Mouse (Mus musculus) CH12.LX (cell line): ENCODE measurements at regions not wholly inside any gene's neighbourhood (a gene's known extent, or its start where the extent isn't known, plus 50 kb on each side); places are given as distances from the start of the nearest gene placed in this dataset.
A peak's percentile ranks its signal among the peaks of the same experiment; 100 is the strongest.

Experiments
- DNase-seq: peaks from one replicate; pipeline ENCODE4 v3.0.0-alpha.2; 2013; ENCODE audit errors: extremely low read depth
- H3K27ac ChIP-seq: 2 replicates; pipeline ENCODE4 v1.5.1; 2012; ENCODE audit warnings: low read depth, mild to moderate bottlenecking, control low read depth, moderate library complexity; ENCODE audit not compliant: insufficient read depth
- H3K27me3 ChIP-seq: replicated peaks from 2 replicates; pipeline ENCODE3; 2012; ENCODE audit warnings: inconsistent platforms
- H3K36me3 ChIP-seq, 2 experiments: replicated peaks in 1 of 2; 2 replicates each; pipeline versions ENCODE3 to v1.6.1; 2012; ENCODE audit warnings: inconsistent platforms in 1 of 2, low read length in 1 of 2, mild to moderate bottlenecking in 1 of 2, mixed read lengths in 1 of 2, moderate library complexity in 1 of 2; ENCODE audit not compliant: control insufficient read depth in 1 of 2, insufficient read depth in 1 of 2
- H3K4me1 ChIP-seq, 2 experiments: 2 replicates each; pipeline ENCODE4 v1.6.1; 2012; ENCODE audit warnings: inconsistent platforms in 1 of 2, moderate library complexity in 1 of 2; ENCODE audit not compliant: insufficient read depth in 2 of 2, control insufficient read depth in 1 of 2
- H3K4me2 ChIP-seq: 2 replicates; pipeline ENCODE4 v1.6.1; 2012; ENCODE audit warnings: low read depth, mild to moderate bottlenecking, control low read depth; ENCODE audit not compliant: poor library complexity, insufficient read depth, severe bottlenecking
- H3K4me3 ChIP-seq, 3 experiments: fragments of 150-350 bp in 1 of 3; sonication (generic) in 1 of 3; replicated peaks in 1 of 3; 2 replicates each; pipeline versions ENCODE3 to v1.5.1; 2011 to 2012; ENCODE audit warnings: low read depth in 2 of 3, low read length in 2 of 3, mild to moderate bottlenecking in 2 of 3, moderate library complexity in 2 of 3, control low read depth in 1 of 3, improper control_type of control experiment in 1 of 3, inconsistent platforms in 1 of 3, mixed read lengths in 1 of 3; ENCODE audit not compliant: poor library complexity in 1 of 3
- H3K79me2 ChIP-seq: replicated peaks from 2 replicates; pipeline ENCODE4 v1.6.1; 2012; ENCODE audit warnings: mild to moderate bottlenecking, moderate library complexity; ENCODE audit not compliant: control insufficient read depth, poor library complexity, insufficient read depth, severe bottlenecking; ENCODE audit errors: extremely low read depth
- H3K9ac ChIP-seq: 2 replicates; pipeline ENCODE4 v1.6.1; 2012; ENCODE audit warnings: low read depth, mild to moderate bottlenecking, control low read depth, moderate library complexity; ENCODE audit not compliant: insufficient read depth
- H3K9me3 ChIP-seq: replicated peaks from 2 replicates; pipeline ENCODE3; 2012; ENCODE audit warnings: low read length, inconsistent platforms, mixed read lengths
- BHLHE40 ChIP-seq: IDR thresholded peaks from 2 replicates; pipeline ENCODE4 v1.6.1; 2011; ENCODE audit warnings: mild to moderate bottlenecking, low read depth, low read length, improper control_type of control experiment
- CHD1 ChIP-seq: IDR thresholded peaks from 2 replicates; pipeline ENCODE4 v1.6.1; 2012; ENCODE audit warnings: low read depth, low read length, improper control_type of control experiment, inconsistent platforms
- CHD2 ChIP-seq: IDR thresholded peaks from 2 replicates; pipeline ENCODE4 v1.6.1; 2011; ENCODE audit warnings: low read length, improper control_type of control experiment
- CTCF ChIP-seq, 2 experiments: IDR thresholded peaks in 1 of 2; conservative IDR thresholded peaks in 1 of 2; 2 replicates each; pipeline ENCODE4 v1.5.1; 2011 to 2012; ENCODE audit warnings: low read depth in 2 of 2, low read length in 2 of 2, improper control_type of control experiment in 1 of 2, inconsistent platforms in 1 of 2, mild to moderate bottlenecking in 1 of 2, moderate library complexity in 1 of 2
- E2F4 ChIP-seq: IDR thresholded peaks from 2 replicates; pipeline ENCODE4 v1.6.1; 2011; ENCODE audit warnings: low read depth, low read length, improper control_type of control experiment; ENCODE audit not compliant: insufficient replicate concordance
- ETS1 ChIP-seq: conservative IDR thresholded peaks from 2 replicates; pipeline ENCODE4 v1.6.1; 2012; ENCODE audit warnings: low read depth, mild to moderate bottlenecking, inconsistent platforms, low read length, improper control_type of control experiment, moderate library complexity
- HCFC1 ChIP-seq: IDR thresholded peaks from 2 replicates; pipeline ENCODE4 v1.6.1; 2012; ENCODE audit warnings: low read depth, mild to moderate bottlenecking, inconsistent platforms, low read length, improper control_type of control experiment
- JUN ChIP-seq: IDR thresholded peaks from 2 replicates; pipeline ENCODE4 v1.6.1; 2011; ENCODE audit warnings: low read depth, mild to moderate bottlenecking, low read length, improper control_type of control experiment, moderate library complexity; ENCODE audit not compliant: insufficient read depth
- JUND ChIP-seq: conservative IDR thresholded peaks from 2 replicates; pipeline ENCODE4 v1.6.1; 2011; ENCODE audit warnings: low read depth, low read length, improper control_type of control experiment
- KAT2A ChIP-seq: IDR thresholded peaks from 2 replicates; pipeline ENCODE4 v1.6.1; 2012; ENCODE audit warnings: low read length, improper control_type of control experiment, inconsistent platforms; ENCODE audit not compliant: insufficient replicate concordance
- NRF1 ChIP-seq: IDR thresholded peaks from 2 replicates; pipeline ENCODE4 v1.6.1; 2014; ENCODE audit warnings: low read depth, mild to moderate bottlenecking, inconsistent platforms, low read length, improper control_type of control experiment, moderate library complexity
- PAX5 ChIP-seq: IDR thresholded peaks from 2 replicates; pipeline ENCODE4 v1.6.1; 2012; ENCODE audit warnings: low read length, inconsistent platforms, mixed read lengths
- POLR2A ChIP-seq: IDR thresholded peaks from 2 replicates; pipeline ENCODE4 v1.6.1; 2011; ENCODE audit warnings: low read depth, mild to moderate bottlenecking, improper control_type of control experiment, low read length
- POLR2AphosphoS2 ChIP-seq: IDR thresholded peaks from 2 replicates; pipeline ENCODE4 v1.6.1; 2011; ENCODE audit warnings: low read depth, low read length, improper control_type of control experiment
- RAD21 ChIP-seq: IDR thresholded peaks from 2 replicates; pipeline ENCODE4 v1.6.1; 2011; ENCODE audit warnings: low read depth, mild to moderate bottlenecking, low read length, improper control_type of control experiment, moderate library complexity
- RCOR1 ChIP-seq: conservative IDR thresholded peaks from 2 replicates; pipeline ENCODE4 v1.6.1; 2012; ENCODE audit warnings: low read depth, mild to moderate bottlenecking, inconsistent platforms, low read length, improper control_type of control experiment
- SIN3A ChIP-seq: IDR thresholded peaks from 2 replicates; pipeline ENCODE4 v1.6.1; 2012; ENCODE audit warnings: low read length, improper control_type of control experiment, inconsistent platforms
- TCF12 ChIP-seq: IDR thresholded peaks from 2 replicates; pipeline ENCODE4 v1.6.1; 2014; ENCODE audit warnings: low read depth, mild to moderate bottlenecking, inconsistent platforms, low read length, improper control_type of control experiment
- USF1 ChIP-seq: IDR thresholded peaks from 2 replicates; pipeline ENCODE4 v1.6.1; 2014; ENCODE audit warnings: low read depth, mild to moderate bottlenecking, inconsistent platforms, low read length, improper control_type of control experiment
- USF2 ChIP-seq: conservative IDR thresholded peaks from 2 replicates; pipeline ENCODE4 v1.6.1; 2011; ENCODE audit warnings: low read depth, low read length, improper control_type of control experiment
- ZKSCAN1 ChIP-seq: IDR thresholded peaks from 2 replicates; pipeline ENCODE4 v1.6.1; 2012; ENCODE audit warnings: low read depth, inconsistent platforms, low read length, improper control_type of control experiment, borderline replicate concordance
- ZMIZ1 ChIP-seq: IDR thresholded peaks from 2 replicates; pipeline ENCODE4 v1.6.1; 2012; ENCODE audit warnings: low read depth, mild to moderate bottlenecking, inconsistent platforms, low read length, improper control_type of control experiment
- ZNF384 ChIP-seq: IDR thresholded peaks from 2 replicates; pipeline ENCODE4 v1.6.1; 2012; ENCODE audit warnings: low read depth, low read length, improper control_type of control experiment, inconsistent platforms
- dilution Hi-C: fragments of 300-500 bp; cut with MboI; formaldehyde crosslinking; loops from 2 replicates; pipeline ENCODE4 v1.14.3; 2020; ENCODE audit warnings: low sequenced_read_pairs; ENCODE audit not compliant: extremely low pct_unique_long_range_greater_than_20kb, extremely low pct_ligation_motif_present
- in situ Hi-C: fragments of 300-500 bp; cut with MboI; formaldehyde crosslinking; loops from 3 replicates; pipeline ENCODE4 v1.14.3; 2019; ENCODE audit warnings: low sequenced_read_pairs, low pct_ligation_motif_present, low pct_unique_long_range_greater_than_20kb, mixed read lengths

DNA sequence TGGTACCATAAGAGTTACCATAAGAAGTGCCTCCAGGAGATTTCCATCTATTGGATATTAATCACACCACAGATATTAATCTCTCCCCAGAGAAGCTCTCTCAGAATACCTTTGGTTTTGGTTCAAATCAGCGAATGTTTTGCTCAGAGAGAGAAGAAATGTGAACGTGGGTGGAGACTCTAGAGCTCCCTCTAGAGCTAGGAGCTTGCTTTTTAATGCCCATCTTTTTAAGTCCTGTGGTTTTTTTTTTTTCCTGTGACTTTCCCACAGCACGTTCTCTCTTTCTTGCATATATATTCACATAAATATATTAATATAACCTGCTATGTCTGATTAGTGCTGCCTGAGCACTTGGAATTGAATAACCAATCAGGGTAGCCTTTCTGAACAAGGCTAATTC, 90.4 kb upstream of the Chrm3 start:
- Histone ChIP-seq H3K27ac (no peak overlapping the region), H3K9ac (no peak overlapping the region), H3K79me2 (no peaks in the 10 kb centered on the region), H3K4me3 (no peak overlapping the region), H3K27me3 (no peaks in the 10 kb centered on the region), H3K4me1 (no peaks in the 10 kb centered on the region), H3K9me3 (no peaks in the 10 kb centered on the region), H3K4me2 (no peak overlapping the region), H3K36me3 (no peaks in the 10 kb centered on the region)
- no peak for TF ChIP-seq ZKSCAN1
- no peak for TF ChIP-seq CHD1
- TF ChIP-seq CTCF (conservative IDR thresholded peaks at IDR 0.05 in 1 of 2, IDR thresholded peaks at IDR 0.05 in 1 of 2; ENCODE audit: low read depth in 2 of 2, low read length in 2 of 2): peak; percentile 12 to 61; a peak in 2 of 4 replicates
- no peak for TF ChIP-seq HCFC1
- no peak for TF ChIP-seq ETS1
- peak; percentile 37 for TF ChIP-seq RAD21
- TF ChIP-seq ZNF384: peak; percentile 83
- TF ChIP-seq JUN: no peak
- DNase-seq: peak; percentile 40
- in situ Hi-C loops (no loop called here), dilution Hi-C loops (no loop called here)

DNA sequence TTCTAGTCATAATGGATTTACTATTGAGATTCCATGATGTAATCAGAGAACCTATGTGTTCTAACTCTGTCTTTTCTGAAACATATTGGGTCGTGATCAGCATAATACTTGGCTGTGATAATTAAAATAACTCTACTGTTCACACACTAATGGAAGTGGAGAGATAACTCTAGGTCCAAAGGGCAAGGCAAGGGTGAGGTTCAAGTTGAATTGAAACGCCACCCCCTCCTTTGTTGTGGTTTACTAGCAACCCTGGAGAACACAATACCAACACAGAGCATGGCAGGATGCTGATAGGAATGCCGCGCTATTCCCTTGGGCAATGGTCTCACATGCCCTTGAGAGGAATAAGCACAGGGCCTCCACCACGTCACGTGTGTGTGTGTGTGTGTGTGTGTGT, 88.9 kb upstream of the Chrm3 start:
- no peaks in the 10 kb centered on the region for H3K79me2 ChIP-seq
- dilution Hi-C loops: no loop called here
- H3K36me3 ChIP-seq: no peaks in the 10 kb centered on the region
- H3K4me1 ChIP-seq: 0 out of 4 replicates have a peak, but pooled peaks cover 0 to 5% of the 10 kb centered on the region in 2 experiments
- H3K4me2 ChIP-seq: no peak overlapping the region
- H3K4me3 ChIP-seq: no peak overlapping the region
- TF ChIP-seq BHLHE40 (no peak), POLR2A (no peak), CHD2 (no peak), CTCF (conservative IDR thresholded peaks at IDR 0.05 in 1 of 2, IDR thresholded peaks at IDR 0.05 in 1 of 2; ENCODE audit: low read depth in 2 of 2, low read length in 2 of 2) (no peak), E2F4 (no peak), TCF12 (no peak), PAX5 (no peak), SIN3A (no peak), JUN (no peak), ZMIZ1 (no peak), JUND (no peak), USF2 (no peak), ZKSCAN1 (no peak), RCOR1 (no peak), NRF1 (no peak), ZNF384 (no peak), KAT2A (no peak), USF1 (no peak), POLR2AphosphoS2 (no peak)
- no peak for DNase-seq
- no peak overlapping the region for H3K9ac ChIP-seq
- H3K27ac ChIP-seq: no peak overlapping the region
- in situ Hi-C loops: no loop called here
- no peaks in the 10 kb centered on the region for H3K9me3 ChIP-seq
- no peaks in the 10 kb centered on the region for H3K27me3 ChIP-seq
